Mouse (Mus musculus) G1E (cell line): ENCODE results near the gene Lmbrd1. TPM values are rescaled to one million over a fixed set of nuclear protein-coding genes. Genes with fewer than 3 reads are reported as not detected.
"Not testable (repeated sequence)": the region's sequence is repeated elsewhere in the genome, so short reads cannot be mapped to it uniquely, and the experiment has no call there.

Source experiments
- ATAC-seq: 2 replicates; pipeline ENCODE4 v1.8.0; 2016; ENCODE audit warnings: mild to moderate bottlenecking; ENCODE audit not compliant: insufficient number of reproducible peaks, poor library complexity, low FRiP score, severe bottlenecking; ENCODE audit errors: extremely low read depth
- DNase-seq: peaks from one replicate; pipeline ENCODE4 v3.0.0; 2012; ENCODE audit warnings: low spot score
- H3K27me3 ChIP-seq: 2 replicates; pipeline ENCODE4 v1.6.1; 2012; ENCODE audit warnings: mild to moderate bottlenecking, low read length, inconsistent platforms; ENCODE audit not compliant: insufficient read depth
- H3K36me3 ChIP-seq: replicated peaks from 2 replicates; pipeline ENCODE3; 2012; ENCODE audit warnings: mild to moderate bottlenecking, inconsistent platforms
- H3K4me1 ChIP-seq: 2 replicates; pipeline ENCODE4 v1.6.1; 2012; ENCODE audit warnings: low read depth, low read length, inconsistent platforms, mixed read lengths; ENCODE audit not compliant: insufficient read depth
- H3K4me3 ChIP-seq: 2 replicates; pipeline ENCODE4 v1.5.1; 2012; ENCODE audit warnings: low read depth, mild to moderate bottlenecking, inconsistent platforms, low read length, moderate library complexity, mixed read lengths
- H3K9me3 ChIP-seq: replicated peaks from 2 replicates; pipeline ENCODE4 v1.6.1; 2012; ENCODE audit warnings: inconsistent platforms
- CTCF ChIP-seq: IDR thresholded peaks from 2 replicates; pipeline ENCODE4 v1.5.1; 2012; ENCODE audit warnings: low read depth, low read length, inconsistent platforms, mixed read lengths
- GATA1 ChIP-seq: IDR thresholded peaks from 2 replicates; pipeline ENCODE4 v1.6.1; 2012; ENCODE audit warnings: borderline replicate concordance, low read length, inconsistent platforms, mixed read lengths
- GATA2 ChIP-seq: IDR thresholded peaks from 2 replicates; pipeline ENCODE4 v1.6.1; 2012; ENCODE audit warnings: low read depth, low read length, inconsistent platforms, borderline replicate concordance
- POLR2AphosphoS5 ChIP-seq: IDR thresholded peaks from 2 replicates; pipeline ENCODE4 v1.6.1; 2012; ENCODE audit warnings: low read depth, low read length, inconsistent platforms; ENCODE audit not compliant: insufficient replicate concordance
- TAL1 ChIP-seq: conservative IDR thresholded peaks from 2 replicates; pipeline ENCODE4 v1.6.1; 2012; ENCODE audit warnings: low read depth, low read length, inconsistent platforms, mixed read lengths
- polyA plus RNA-seq: library from polyadenylated mRNA; stranded (reverse); fragments of >175 nt; gene quantifications from 2 replicates; pipeline ENCODE4 v1.2.3, GENCODE M21; 2012
- total RNA-seq, 2 experiments: library from RNA; stranded (forward) in 1 of 2; stranded (reverse) in 1 of 2; fragments of 200-1000 nt in 1 of 2; fragments of >200 nt in 1 of 2; fragmentation: Nextera tagmentation in 1 of 2; gene quantifications; 2 replicates each; pipeline ENCODE4 v1.2.3; 2014 to 2017

Gene Lmbrd1
- 80.6 and 139 TPM in 2 replicates for total RNA-seq (2014; fragmentation: Nextera tagmentation)
- 46.5 and 48.3 TPM in 2 replicates for total RNA-seq (2017)
- polyA plus RNA-seq = 5.0 and 5.9 TPM in 2 replicates

DNA sequence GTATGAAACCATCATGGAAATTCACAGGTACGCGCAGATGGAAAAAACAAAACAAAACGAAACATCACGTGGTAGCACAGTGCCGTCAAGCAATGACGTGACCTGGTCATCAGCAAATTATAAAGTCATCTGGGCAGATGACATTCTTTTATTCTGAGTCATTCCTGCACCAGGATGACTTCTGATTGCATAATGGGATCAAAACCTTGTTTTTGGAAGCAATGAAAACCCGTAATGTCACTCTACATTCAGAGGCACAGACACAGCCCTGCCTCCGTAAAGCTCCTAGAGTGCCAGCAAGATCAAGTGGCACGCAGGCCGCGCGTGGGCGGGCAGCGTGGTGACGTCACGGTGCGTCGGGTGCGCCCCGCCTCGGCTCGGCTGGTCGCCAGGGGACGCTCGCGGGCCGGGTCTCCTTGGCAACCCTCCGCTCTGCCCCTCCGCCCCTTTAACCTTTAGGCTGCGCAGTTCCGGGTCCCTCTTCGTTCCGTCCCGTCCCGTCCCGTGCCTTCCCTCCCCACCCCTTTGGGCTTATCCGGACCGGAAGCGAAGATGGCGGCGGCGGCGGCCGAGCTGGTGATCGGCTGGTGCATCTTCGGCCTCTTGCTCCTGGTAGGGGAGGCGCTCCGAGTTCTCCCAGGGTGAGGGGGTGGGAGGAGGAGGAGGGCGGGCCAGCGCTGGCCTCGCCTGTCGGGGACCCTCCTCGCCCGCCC is at the start of gene Lmbrd1:
Lmbrd1 (plus strand) TSS at position 426 of the 713 bp plus-strand sequence.
- DNase-seq (peak; percentile 98), ATAC-seq (peak; percentile 87)
- Histone ChIP-seq H3K36me3 (peaks cover 13% of the 10 kb centered on the region), H3K4me1 (peaks cover 40% of the 10 kb centered on the region), H3K27me3 (no peaks in the 10 kb centered on the region), H3K4me3 (peak within 1 kb of the TSS; percentile 93), H3K9me3 (no peaks in the 10 kb centered on the region)
- TF ChIP-seq CTCF = peak; percentile 90
- no peak for TF ChIP-seq POLR2AphosphoS5
- no peak for TF ChIP-seq TAL1
- no peak for TF ChIP-seq GATA2

DNA sequence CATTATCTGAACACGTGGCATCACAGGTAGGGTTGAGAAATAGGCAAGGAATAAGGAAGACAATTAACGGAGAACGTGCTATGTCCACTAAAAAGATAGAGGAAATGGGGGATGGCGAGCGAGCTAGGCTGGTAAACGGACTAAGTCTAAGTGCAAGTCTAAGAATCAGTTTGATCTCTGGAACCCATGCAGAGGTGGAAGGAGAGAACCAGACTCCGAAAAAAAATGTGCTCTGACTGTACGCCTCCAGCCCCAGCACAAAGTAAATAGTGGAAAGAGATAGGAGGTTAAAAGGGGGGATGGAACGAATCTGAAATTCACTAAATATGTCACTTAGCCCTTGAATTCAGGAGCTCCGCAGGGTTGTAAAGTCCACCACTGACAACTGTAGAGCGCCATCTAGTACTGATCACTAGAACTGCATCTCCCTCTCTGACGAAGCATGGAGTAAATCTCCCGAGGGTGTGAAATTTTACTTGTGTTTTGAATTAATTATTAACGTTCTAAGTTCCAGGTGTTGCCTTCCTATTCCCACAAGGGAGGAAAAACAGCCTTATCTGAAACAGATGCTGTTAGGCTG is 44.8 kb upstream of the Lmbrd1 start:
- H3K4me1 ChIP-seq = no peaks in the 10 kb centered on the region
- no peaks in the 10 kb centered on the region for H3K9me3 ChIP-seq
- ATAC-seq (no peak), DNase-seq (no peak)
- H3K27me3 ChIP-seq = no peaks in the 10 kb centered on the region
- no peaks in the 10 kb centered on the region for H3K36me3 ChIP-seq
- H3K4me3 ChIP-seq = no peak overlapping the region
- TF ChIP-seq CTCF = 0 out of 2 replicates have a peak, but pooled peaks have one; percentile 18
- TF ChIP-seq GATA1 = no peak

DNA sequence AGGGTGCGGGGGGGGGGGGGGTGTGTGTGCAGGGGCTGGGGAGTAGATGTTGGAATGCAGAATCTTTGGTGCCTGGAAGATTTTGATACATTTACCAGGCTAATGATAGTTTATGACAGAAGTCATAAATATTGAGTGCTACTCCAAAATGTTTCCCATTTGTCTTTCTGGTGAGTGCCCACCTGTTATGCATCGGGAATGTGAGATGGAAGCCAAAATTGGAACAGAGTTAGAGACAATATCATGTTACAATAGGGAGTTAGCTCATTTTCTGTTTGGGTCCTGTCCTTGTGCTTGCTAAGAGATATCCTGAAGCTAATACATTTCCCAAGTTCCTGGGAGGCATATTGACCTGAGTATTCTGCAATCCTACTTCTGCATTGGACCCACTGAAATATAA is 28.3 kb upstream of the Lmbrd1 start:
- ATAC-seq = no peak
- Histone ChIP-seq H3K4me1 (no peaks in the 10 kb centered on the region), H3K9me3 (no peaks in the 10 kb centered on the region), H3K27me3 (no peaks in the 10 kb centered on the region), H3K36me3 (no peaks in the 10 kb centered on the region), H3K4me3 (no peak overlapping the region)
- TF ChIP-seq GATA1 (no peak), GATA2 (no peak), TAL1 (no peak), POLR2AphosphoS5 (no peak), CTCF (no peak)
- DNase-seq = no peak

DNA sequence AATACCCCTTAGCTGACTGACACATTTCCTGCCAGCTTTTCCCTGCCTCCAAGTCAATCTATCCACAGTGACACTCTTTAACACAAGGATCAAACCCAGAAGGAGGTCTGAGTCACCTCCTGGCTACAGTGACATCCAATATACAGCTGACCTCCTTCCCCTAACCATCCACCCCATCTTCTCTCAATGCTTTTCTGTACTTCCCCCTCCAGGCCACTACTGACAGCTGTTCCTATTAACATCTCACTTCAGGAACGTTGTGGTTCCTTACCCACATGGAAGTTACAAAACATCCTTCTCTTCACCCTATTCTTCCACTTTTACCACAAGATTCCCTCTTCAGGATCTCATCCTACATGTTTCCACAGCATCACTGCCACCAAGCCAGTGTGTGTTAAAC is 18.5 kb upstream of the Lmbrd1 start:
- TF ChIP-seq POLR2AphosphoS5 (no peak), GATA1 (no peak), CTCF (no peak), TAL1 (no peak), GATA2 (no peak)
- H3K27me3 ChIP-seq = no peaks in the 10 kb centered on the region
- no peak overlapping the region for H3K4me3 ChIP-seq
- no peaks in the 10 kb centered on the region for H3K4me1 ChIP-seq
- ATAC-seq (no peak), DNase-seq (no peak)
- H3K36me3 ChIP-seq = no peaks in the 10 kb centered on the region
- H3K9me3 ChIP-seq = no peaks in the 10 kb centered on the region

DNA sequence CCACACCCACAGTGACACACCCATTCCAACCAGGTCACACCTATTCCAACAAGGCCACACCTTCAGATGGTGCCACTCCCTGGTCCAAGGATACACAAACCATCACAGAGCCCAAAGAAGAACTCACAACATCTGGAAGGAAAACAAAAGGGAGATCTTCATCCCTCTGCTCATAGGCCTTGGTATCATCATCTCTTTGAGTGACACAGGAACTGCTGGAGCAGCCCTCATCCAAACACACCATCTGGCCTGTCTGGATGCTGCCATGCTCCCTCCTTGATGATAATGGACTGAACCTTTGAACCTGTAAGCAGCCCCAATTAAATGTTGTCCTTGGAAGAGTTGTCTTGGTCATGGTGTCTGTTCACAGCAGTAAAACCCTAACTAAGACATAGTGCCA is 17.8 kb upstream of the Lmbrd1 start:
- H3K36me3 ChIP-seq, DNase-seq, H3K4me1 ChIP-seq, H3K9me3 ChIP-seq, H3K27me3 ChIP-seq, ATAC-seq, H3K4me3 ChIP-seq: not testable (repeated sequence)

DNA sequence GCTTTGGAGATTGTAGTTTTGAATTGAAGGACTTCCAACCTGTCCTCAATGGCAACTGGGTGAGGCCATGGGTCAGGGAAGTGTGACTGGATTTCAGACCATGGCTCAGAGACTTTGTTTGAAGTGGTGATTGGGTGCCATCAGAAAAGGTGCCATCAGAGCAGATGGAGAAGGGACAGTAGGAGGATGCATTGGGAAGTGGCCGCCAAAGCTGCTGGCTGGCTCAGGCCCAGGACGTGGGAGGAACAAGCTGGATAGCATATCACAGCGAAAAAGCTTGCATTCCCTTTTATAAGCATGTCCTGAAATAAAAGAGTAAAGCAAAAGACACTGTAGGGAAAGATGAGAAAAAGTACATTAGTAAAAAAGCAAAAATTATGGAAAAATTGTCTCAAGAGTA is 16.9 kb upstream of the Lmbrd1 start:
- no peak for ATAC-seq
- Histone ChIP-seq H3K36me3 (no peaks in the 10 kb centered on the region), H3K4me1 (no peaks in the 10 kb centered on the region), H3K4me3 (no peak overlapping the region), H3K9me3 (no peaks in the 10 kb centered on the region), H3K27me3 (no peaks in the 10 kb centered on the region)
- TF ChIP-seq GATA2 = no peak
- TF ChIP-seq CTCF = no peak
- no peak for TF ChIP-seq GATA1
- no peak for TF ChIP-seq TAL1
- no peak for TF ChIP-seq POLR2AphosphoS5
- DNase-seq = no peak
